Mouse (Mus musculus) E14TG2a.4 (cell line): ENCODE measurements around the gene Fam47e.

Experiments
- CTCF ChIP-seq: conservative IDR thresholded peaks from 2 replicates; pipeline ENCODE4 v1.5.1; 2014; ENCODE audit warnings: low read length
- NANOG ChIP-seq: IDR thresholded peaks from 2 replicates; pipeline ENCODE4 v1.6.1; 2014; ENCODE audit warnings: borderline replicate concordance, low read length, mixed read lengths
- POU5F1 ChIP-seq: IDR thresholded peaks from 2 replicates; pipeline ENCODE4 v1.6.1; 2014; ENCODE audit warnings: low read length, borderline replicate concordance

- TF ChIP-seq CTCF = peak; percentile 38
- TF ChIP-seq NANOG = no peak
- TF ChIP-seq POU5F1 = no peak
These were observed 48.6 kb upstream of the Fam47e start for GRCm38 (mm10) chr5:92506301-92506729.
